Mouse (Mus musculus) embryo, embryonic 11.5 days (tissue): ENCODE measurements around the gene Spop.

Experiments
- DNase-seq: peaks from one replicate; pipeline ENCODE4 v3.0.0-alpha.2; 2012; ENCODE audit warnings: low read depth, low spot score

Gene Spop

DNA sequence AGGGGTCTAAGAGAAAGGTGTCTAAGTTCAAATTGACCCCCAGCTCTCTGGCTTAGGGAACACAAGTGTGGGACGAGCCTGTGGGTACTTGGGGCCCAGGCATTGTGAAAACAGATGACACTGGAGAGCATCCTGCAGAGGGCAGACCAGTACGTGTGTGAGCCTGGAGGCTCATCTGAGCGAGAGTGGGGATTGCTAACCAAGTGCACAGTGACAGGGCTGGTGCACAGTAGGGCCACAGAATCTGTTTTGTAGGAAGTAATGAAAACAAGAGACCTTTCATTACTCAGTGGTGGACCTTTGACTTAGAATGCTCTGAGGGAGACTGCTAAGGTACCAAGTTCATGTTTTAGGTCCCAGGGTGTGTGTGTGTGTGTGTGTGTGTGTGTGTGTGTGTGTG, 106.1 kb downstream of the Spop start:
- no peak for DNase-seq

GRCm38 (mm10) chr11:95520456-95521072, 106.7 kb downstream of the Spop start:
- peak; percentile 76 for DNase-seq

DNA sequence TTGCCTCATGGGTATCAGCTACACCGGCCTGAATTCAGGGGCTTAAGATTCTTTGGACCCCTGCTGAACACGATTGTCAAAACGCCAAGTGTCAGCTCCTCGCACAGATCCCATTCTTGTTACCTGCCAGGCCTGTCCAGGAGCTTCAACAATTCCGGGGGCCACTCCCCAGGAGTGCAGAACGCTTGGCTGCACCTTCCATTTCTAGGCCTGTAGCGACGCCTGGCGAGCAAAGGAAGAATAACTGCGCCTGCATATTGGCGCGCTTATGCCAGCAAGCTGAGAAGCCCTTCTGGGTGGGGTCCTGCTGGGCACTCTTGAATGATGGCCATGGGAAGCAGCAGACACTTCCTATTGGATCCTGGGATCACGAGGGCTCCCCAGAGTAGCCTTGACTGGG, 107.7 kb downstream of the Spop start:
- DNase-seq, result peak; percentile 68

DNA sequence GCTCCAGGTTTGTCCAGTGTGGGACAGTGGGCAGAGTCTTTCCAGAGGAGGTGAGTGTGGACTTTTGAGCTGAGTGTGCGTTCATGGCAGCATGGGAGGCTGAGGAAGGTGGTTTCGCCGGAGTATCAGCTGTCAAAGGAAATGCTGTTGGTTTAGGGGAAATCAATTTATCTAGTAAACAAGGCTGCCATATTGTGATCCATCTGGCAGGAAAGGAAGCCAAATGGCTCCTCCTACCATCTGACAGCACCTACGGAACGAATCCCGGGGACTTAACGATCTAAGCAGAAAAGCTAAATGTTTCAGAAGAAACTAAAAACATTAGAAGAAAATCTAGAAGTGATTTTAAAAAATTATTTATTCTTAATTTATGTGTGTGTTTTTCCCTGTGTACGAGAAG, 113.4 kb downstream of the Spop start:
- DNase-seq, result no peak

DNA sequence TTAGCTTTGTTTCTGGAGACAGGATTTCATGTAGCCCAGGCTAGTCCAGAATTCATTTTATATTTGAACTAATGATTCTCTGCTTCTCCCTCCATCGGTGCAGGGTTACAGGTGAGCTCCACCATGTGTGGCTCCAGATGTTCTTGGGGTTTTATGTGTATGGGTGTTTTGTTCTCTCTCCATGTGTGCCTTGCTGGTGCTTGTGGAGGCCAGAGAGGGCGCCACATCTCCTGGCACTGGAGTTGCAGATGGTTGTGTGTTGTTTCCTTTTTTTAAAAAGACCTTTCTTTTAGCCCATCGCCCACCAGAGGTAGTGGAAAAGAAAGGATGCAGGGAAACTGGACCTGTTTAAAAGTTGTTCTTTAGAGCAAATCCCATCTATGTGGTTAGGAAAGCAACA, 114.4 kb downstream of the Spop start:
- DNase-seq, result no peak

- no peak for DNase-seq
Observed at GRCm38 (mm10) chr11:95532353-95533072, 118.6 kb downstream of the Spop start.

- peak; percentile 83 for DNase-seq
Observed at GRCm38 (mm10) chr11:95533484-95534160, 119.7 kb downstream of the Spop start.

GRCm38 (mm10) chr11:95538378-95539104, 124.7 kb downstream of the Spop start:
- DNase-seq, result no peak

GRCm38 (mm10) chr11:95540637-95541385, 126.9 kb downstream of the Spop start:
- DNase-seq, result no peak
